Mouse (Mus musculus) left cerebral cortex, adult 9 months (tissue): ENCODE results near the gene Ints6.

Experiments
- DNase-seq, 2 experiments: peaks; one replicate each; pipeline ENCODE4 v3.0.0; 2022; ENCODE audit warnings: low spot score in 2 of 2

Ints6 gene

DNA sequence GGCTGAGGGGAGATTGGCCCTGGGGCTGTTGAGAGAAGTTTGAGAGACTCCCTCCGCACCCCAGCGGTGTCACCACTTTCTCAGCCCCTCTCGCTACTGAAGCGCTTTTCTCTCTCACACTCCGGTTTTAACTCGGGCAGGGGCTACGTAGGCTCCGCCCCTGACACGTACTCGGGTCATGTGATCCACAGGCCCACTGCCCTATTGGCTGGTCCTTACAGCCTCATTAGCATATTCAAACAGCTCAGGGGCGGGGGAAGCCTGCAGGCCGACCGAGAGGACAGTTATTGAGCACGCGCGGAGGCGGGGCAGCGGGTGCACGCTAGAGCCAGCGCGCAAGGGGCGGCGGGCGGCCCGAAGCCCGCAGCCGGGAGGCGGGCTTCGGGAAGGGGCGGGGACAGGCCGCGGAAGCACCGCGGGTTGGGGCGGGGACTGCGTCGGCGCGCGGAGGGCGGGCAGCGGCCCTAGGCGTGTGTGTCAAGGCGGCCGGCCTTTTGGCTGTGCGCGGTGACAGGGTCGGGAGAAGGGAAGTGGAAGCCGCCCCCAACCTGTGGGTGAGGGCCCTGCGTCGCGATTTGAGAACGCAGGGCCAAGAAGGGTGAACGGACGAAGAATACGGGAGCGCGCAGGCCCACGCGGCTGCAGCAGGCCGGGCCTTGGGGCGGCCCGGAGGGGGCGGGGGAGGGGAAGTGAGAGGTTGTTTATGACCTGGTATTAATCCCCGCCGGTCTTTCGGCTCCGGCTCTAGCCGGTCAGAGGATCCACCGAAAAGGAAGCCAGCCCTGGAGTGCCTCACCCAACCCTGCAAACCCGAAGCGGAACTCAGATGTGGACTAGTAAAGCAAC lies at the start of gene Ints6:
Ints6 (minus strand) TSS at position 134 of the 846 bp plus-strand sequence.
- peak; percentile 99 for DNase-seq

DNA sequence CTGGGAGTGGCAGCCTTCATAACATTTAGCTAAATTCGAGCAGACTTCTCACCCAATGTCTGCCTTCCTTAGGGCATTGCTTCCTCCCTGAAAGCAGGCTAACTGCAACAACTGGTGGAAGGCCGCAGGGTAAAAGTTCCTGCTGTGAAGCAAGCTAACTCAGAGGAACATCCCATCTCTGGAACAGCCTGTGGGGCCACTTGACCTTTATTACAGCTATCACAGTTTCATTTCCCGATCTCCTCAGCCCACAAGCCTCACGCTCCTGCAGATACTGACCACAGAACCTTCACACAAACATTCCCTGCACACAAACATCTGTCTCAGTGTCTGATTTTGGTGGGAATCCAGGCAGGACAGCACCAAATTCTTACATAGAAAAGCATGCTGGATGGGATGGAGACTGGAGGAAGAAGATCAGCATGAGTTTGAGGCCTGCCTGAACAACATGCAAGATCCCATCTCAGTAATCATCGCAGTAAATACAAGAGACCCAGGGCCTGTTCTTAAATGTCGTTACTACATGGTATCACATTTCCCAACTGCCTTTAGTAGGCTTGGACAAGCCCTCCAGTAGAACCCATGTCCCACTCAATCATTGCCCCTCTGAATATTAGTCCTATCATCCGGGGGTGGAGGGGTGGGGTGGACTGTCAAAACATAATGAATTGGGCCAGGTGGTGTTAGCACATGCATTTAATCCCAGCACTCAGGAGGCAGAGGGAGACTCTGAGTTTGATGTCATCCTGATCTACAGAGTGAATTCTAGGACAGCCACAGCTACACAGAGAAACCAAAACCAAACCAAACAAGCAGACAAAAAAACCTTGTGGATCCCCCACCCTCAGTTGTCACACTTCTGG lies 47.9 kb upstream of the Ints6 start:
- no peak for DNase-seq

DNA sequence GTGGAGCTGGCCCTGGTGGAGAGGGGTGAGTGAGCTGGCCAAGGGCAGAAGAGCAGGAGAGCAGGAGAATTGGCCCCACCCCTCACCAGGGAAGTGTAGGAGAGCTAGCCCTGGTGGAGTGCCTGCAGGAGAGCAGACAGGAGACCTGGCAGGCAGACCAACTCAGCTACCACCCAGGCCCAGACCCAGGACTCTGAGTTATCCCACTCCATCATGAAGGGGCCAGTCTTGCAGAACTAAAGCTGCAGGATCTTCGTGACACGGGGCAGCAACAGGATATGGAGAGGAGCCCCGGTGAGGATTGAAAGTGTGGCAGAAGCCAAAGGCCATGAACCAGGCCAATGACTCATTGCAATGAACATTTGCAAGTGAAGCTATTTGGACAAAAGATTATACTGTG lies 46.0 kb upstream of the Ints6 start:
- DNase-seq: no peak

DNA sequence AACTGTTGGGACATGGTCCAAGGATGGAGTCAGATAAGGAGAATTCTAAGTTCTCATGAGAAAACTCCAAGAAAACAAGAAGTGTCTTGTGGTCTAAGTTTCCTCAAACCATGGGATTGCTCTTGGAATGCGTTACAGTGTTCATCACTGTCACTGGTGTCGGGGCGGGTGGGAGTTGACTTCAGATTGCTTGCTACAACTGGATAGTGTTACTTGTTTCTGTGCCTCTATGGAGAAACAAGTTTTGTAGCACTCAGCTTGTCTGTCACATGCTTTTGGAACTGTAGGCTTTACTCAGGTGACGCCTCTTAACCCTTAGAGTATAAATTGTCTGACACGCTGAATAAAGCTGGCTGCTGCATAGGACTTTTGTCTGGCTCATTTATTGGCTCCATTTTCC lies 42.2 kb upstream of the Ints6 start:
- DNase-seq: no peak

DNA sequence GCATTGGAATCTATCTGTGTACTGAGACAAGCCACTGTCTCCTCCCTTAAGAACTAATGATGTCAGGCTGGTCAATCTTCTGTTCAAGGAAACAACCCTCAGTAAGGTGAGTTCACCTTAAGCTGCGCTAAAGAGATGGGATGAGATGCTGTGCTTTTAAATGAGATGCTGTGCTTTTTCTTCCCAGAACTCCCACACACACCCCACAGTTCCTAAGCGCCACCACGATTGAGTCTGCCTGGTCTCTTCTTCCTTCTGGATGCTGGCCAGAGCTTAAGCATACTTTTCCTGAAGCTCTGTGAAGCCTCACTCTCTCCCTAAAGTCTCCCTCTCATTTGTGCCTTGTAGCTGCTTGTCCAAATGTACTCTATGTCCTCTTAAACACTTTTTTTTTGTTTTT lies 39.8 kb upstream of the Ints6 start:
- DNase-seq: peak in 1 of 2 experiments; percentile 54

DNA sequence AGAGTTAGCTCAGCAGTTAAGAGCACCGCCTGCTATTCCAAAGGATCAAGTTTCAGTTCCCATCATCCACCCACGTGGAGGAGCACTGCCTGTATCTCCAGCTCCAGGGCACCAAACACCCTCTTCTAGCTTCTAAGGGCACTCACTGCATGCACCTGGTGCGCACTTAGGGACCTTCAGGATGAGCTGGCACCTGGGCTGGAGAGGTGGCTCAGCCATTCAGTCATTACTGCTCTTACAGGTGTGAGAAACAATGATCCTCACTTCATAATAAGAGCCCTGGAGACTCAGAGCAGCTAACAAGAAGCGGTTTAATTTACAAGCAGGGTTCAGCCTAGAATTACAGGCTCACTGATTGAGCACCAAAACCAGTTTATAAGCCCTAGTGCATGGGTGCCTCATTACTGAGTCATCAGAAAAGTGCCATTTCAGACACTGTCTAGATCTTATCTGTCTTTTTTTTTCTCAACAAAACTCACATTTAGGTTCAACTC lies 37.7 kb upstream of the Ints6 start:
- no peak for DNase-seq

DNA sequence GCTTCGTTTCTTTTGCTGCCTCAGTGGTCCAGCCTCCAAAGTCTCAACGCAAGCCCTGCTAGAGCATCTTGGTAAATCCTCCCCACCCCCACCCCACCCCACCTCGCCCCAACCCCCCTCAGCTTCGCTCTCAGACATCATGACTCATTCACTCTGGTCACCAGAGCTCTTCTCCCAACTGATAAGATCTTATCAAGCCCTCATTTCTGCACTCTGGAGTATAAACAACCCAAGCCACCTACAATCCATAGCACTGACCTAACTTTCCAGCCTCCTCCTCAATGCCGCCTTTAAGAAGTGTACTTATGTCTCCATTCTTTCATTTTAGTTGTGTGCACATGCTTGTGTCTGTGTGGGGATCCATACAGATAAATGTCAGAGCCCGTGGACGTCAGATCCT lies 34.8 kb upstream of the Ints6 start:
- no peak for DNase-seq

DNA sequence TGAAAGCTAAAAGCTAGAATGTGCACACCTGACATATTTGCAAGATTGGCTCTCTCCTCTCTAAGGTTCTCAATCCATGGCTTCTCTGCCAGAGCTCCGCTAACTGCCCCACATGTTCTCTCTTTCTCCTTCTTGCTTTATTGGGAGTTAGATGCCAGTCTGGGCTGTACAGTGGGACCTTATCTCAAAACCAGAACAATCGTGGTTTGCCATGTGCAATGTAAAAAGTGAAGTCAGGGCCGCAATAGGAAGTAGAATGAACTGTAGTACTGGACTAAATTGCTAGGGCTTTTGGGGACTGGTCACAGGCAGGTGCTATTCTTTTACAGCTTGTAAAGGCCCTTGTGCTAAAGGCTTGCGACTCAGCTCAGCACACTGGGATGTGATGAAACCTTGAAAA lies 28.3 kb upstream of the Ints6 start:
- DNase-seq: no peak

DNA sequence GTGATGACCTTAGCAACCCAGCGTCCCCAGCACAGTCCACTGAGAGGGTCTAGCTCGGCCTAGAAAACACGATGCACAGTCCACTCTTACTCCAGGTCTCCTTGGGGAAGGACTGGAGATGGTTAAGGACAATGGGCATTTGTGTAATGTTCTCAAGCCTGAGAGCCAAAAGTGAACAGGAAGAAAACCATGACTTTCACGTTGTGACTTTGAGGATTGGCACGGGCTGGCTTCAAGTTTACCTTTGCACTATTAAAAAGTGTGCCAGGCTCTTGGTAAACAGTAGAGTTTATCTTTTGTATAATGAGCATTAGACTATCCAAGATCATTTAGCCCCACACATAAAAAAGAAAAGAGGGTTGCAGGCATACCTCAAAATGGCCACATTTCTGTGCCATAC lies 22.0 kb upstream of the Ints6 start:
- no peak for DNase-seq

DNA sequence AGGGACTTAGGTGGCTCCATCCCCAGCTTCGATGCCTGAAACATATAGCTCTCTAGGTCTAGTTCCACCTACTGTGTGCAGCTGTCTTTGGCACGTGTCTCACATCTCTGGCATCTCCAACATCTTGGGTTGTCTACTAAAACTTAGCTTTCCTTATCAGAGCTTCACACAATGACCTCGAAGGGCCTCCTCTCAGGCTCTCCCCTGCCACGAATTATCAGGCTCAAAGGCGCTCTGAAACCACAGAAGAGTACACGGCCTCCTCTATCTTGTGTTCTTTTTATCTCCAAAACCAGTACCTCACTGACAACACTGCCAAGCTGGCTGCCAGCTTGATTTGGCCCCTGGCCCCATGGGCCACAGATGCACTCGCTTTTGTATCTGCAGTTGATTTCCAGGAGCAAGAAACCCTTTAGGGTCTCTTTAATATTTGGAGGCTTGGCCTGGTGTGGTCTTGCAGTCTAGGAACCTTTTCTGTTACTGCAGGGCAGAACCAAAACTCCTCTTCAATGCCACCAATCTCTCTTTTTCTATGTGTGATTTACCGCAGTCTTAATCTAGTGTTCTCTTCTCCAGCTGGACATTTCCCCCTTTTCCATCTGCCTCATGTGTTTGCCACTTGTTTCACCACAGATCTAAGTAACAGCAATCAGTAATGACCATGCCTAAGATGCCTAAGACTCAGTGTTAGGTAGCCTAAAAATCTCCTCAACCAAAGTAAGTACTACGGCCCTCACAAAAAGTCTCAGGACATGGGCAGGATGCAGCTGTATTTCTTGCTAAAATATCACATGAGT lies 19.7 kb upstream of the Ints6 start:
- no peak for DNase-seq

DNA sequence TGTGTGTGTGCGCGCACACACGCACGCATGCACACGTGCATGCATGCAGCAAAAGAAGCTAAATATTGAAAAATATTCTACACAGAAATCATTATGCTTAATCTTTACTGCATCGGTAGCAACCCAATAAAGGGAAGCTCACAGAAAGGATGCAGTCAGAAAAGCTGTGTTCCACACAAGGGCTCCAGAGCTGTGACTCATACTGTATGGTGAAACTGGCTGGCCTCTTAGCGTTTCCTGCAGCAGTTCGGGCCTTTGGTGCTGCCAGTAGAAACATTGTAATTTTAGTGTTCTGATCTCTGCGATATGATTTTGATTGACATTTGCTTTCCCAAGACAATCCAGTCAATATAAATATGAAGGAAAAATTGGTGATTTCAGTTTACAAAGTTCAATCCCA lies 17.1 kb upstream of the Ints6 start:
- no peak for DNase-seq

DNA sequence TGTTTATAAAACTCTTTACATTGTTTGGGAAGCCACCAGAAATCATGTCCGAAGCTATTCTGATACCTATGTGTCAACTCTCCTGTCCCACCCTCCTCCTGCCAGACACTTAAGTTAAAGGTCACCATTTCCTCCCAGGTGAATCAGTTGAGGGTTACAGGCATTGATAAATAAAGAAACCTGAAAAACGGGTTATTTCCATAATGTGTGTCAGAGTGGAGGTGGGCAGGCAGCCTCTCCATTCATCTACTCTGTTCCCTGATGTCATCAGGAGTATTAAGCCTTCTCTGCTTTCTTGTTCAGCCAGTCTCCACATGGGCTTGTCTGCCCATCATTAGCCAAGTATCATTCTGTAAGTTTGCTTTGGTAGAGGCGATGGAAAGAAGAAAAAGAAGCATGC lies 14.1 kb upstream of the Ints6 start:
- DNase-seq: no peak

DNA sequence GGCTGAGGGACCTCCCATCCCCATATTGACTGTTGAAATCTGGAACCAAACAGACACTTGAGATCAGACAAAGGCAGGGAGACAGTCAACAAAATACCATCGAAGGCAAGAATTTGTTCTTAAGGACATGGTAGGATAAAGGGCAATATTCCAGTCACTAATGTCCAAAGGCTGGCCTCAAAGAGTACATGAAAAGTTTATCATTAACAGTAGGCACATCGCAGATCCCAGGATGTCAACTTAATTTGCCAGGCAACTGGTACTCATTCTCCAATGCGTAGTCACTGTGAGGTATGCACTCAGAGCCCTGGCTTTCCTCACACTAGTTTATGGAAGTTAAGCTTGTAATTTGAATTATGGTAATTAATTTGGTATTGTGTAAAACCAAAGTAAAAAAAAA lies 13.3 kb upstream of the Ints6 start:
- DNase-seq: no peak

DNA sequence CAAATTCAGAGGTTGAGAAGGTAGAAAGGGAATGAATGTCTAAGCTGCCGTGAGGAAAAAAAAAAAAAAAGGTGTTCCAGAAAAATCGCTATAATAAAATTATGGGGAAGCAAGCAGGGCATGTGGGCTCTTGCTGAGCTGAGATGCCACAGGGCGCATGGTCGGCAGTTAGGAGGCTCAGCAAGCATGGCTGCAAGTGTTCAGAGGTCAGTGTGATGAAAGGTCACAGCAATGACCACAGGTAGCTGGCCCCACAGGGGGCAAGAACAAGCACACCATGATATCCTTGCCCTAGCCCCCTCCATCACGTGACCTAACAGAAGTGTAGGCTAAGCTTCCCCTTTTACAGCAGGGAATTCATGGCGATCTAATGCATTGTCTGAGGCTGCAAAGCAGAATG lies 12.8 kb upstream of the Ints6 start:
- DNase-seq: no peak

DNA sequence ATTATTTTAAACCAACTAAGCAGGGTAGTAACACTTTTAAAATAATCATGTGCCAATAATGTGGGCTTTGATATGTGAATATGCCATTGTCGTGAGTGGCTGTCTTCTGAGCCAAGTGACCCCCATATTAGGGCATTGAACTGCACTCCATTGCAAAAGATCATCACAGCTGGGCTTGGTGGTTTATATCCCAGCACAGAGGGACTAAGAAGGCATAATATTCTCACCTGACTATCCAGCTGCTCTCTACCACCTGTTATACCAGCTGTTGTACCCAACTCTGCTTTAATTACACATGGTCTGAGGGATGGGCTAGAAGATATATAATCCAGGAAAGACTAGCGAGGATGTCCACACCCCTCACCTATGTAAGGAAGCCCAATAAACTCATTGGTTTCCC lies 4.4 kb upstream of the Ints6 start:
- DNase-seq: no peak

DNA sequence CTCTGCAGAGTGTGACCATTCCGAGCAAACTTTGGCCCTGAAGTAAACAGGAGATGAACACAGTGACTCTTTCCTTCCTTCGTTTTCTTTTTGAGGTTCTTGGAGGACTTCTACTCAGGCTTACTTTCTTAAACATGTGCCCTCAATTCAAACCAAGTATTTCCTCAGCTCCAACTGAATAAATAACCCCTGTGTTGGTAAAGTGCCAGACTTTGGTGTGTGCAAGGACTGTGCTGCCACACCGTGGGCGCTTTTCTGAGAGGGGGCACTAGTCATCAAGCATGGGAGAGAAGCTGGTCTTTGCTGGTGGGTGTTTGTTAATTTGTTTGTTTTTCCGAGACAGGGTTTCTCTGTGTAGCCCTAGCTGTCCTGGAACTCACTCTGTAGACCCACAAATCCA lies 3.4 kb upstream of the Ints6 start:
- DNase-seq: no peak

DNA sequence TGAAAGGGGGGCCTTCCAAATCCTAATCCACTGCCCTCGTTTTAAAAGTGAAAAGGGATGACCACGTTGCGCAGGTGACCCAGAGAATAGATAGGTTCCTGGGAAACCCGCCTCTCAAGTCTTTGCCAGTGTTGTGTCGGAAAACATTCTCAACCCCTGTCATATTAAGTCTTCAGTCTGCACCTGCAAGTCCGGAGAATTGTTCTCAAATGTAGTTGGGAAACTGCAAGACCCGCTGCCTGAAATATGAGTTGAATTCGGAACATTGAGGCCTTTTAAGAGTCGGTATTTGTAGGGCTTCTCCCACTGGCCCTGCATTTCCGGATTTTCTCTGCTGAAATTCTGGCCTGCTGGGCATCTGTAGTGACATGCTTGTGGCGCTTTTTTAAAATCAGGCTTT lies 974 bp upstream of the Ints6 start:
- peak in 1 of 2 experiments; percentile 25 for DNase-seq

DNA sequence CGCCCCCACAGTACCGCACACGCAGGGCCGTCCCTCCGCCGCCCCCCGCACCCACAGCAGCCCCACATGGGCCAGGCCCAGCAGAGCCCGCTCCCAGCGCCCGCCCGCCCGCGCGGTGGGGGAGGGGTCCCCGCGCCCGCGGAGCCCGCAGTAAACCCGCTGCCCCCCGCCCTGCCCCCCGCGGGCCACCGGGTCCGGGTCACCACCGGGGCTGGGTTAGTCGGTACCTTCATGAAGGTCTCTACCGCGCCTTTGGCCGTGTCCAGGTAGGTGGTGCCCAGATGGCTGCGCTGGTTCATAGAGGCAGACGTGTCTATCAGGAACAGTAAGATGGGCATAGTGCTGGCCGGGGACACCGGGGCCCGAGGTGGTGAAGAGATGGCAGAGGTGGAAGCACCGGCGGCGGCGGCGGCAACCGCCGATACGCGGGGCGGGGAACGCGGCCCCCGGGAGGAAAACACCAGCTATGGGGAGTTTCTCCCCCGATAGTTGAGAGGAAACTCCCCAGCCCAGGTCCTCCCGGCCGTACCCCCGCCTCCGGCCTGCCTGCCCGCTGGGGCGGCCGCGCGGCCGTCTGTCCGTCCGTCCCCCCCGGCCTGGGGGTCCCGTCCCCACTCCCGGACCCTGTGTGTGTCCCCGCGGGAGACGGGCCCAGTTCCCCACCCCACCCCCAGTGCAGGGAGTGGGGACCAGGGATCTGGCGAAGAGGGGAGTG lies 491 bp downstream of the Ints6 start:
- peak; percentile 42 to 55 for DNase-seq

DNA sequence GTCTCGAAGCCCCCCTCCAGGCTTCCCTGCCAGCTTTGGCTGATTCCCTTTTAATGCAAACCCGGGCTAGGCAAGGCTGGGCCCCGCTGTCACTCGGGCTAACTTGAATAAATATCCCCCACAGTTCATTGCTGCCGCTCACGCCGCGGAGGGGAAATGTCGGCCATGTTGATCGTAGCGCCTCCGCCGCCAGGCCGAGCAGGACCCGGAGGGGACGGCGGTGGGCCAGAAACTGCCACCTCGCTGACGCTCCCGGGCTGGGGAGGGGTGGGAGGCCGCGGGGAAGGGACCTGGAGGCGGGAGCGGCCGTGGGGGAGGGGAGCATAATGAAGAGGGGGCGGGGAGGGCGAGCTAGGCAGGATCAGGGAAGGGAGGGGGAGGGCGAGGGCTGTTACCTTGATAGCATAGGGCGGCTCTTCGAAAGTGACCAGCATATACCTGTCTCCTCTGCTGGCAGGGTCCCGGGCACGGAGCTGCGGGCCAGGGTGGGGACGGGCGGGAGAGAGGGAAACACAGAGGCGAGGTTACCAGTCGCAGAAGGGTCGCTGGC lies 1.1 kb downstream of the Ints6 start:
- peak; percentile 23 to 69 for DNase-seq

DNA sequence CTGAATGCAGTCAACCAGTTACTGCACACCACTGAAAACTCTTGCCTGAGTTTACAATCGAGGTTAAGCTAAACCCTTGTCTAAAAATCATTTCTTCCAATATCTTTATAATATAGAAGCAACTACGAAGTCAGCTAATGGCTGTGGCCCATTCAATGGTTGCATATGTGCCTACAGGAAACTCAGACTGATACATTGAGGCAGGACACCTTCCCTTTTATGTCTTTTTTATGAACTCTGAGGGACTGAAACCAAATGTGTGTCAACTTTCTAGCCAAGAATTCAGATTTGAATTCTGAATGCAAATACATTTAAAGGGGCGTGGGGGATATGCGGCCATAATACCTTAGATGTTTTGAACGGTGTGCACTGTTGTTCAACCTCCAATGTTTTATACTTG lies 2.3 kb downstream of the Ints6 start:
- no peak for DNase-seq

DNA sequence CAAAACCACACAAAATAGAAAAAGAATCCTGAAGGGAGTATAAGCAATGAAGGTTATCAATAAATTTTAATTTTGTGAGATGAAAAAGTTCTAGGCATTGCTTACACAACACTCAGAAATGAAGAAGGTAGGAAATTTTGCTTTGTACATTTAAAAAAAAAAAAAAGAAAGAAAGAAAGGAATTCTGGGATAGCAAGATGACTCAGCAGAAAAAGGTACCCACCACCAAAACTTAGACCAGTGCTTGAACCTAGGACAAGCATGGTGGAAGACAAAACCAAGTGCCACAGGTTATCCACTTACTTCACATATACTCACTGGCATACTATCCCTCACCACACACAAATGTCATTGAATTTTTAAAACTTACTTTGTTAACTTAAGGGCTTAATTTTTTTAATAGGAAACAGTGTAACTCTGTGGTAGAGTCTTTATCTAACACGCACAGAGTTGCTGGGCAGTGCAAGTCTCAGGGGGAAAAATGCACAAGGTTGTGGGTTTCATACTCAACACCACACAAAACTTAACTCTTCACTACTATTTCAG lies 5.8 kb downstream of the Ints6 start:
- no peak for DNase-seq
